Mouse (Mus musculus): ENCODE results near the gene Dnase2a. TPM values are rescaled to one million over a fixed set of nuclear protein-coding genes. Genes with fewer than 3 reads are reported as not detected.
A peak's percentile ranks its signal among the peaks of the same experiment; 100 is the strongest.
"Not testable (repeated sequence)": the region's sequence is repeated elsewhere in the genome, so short reads cannot be mapped to it uniquely, and the experiment has no call there.

Dnase2a gene
- polyA plus RNA-seq, 1 experiment from 2014 or later = 12.8 TPM

GRCm38 (mm10) chr8:84892993-84893708 lies 15.2 kb upstream of the Dnase2a start:
- Histone ChIP-seq H3K4me1 (replicated peaks) (peaks cover 16% of the 10 kb centered on the region), H3K9ac (replicated peaks) (peak overlapping the region; percentile 77), H3K4me2 (peak overlapping the region; percentile 86), H3K27ac (peak overlapping the region; percentile 50; the same call in 1 of the 2 replicates), H3K27me3 (no peaks in the 10 kb centered on the region), H3K4me3 (replicated peaks) (peak overlapping the region; percentile 71), H3K9me3 (no peaks in the 10 kb centered on the region), H3K36me3 (peaks cover 33% of the 10 kb centered on the region)
- WGBS = 11% methylated on average over 31 of the region's 31 CpGs
- ATAC-seq (ENCODE audit: insufficient number of reproducible peaks, insufficient read depth, low FRiP score, low TSS enrichment, low read depth) = peak; percentile 23; the same call in 1 of the 2 replicates

- Histone ChIP-seq H3K9me3 (no peaks in the 10 kb centered on the region), H3K27ac (peak within 1 kb of the TSS; percentile 50; the same call in 1 of the 2 replicates), H3K36me3 (peaks cover 28% of the 10 kb centered on the region), H3K9ac (replicated peaks) (peak within 1 kb of the TSS; percentile 77), H3K4me1 (replicated peaks) (peaks cover 16% of the 10 kb centered on the region), H3K4me2 (peak within 1 kb of the TSS; percentile 86), H3K4me3 (replicated peaks) (peak within 1 kb of the TSS; percentile 71), H3K27me3 (no peaks in the 10 kb centered on the region)
- WGBS = under 1% methylated on average over 11 of the region's 11 CpGs
- ATAC-seq (ENCODE audit: insufficient number of reproducible peaks, insufficient read depth, low FRiP score, low TSS enrichment, low read depth) = peak; percentile 97
Measured at GRCm38 (mm10) chr8:84893709-84894134, 14.6 kb upstream of the Dnase2a start, which contains the start of gene Gcdh. TSS of gene Gcdh (minus strand) at chr8:84893921.

DNA sequence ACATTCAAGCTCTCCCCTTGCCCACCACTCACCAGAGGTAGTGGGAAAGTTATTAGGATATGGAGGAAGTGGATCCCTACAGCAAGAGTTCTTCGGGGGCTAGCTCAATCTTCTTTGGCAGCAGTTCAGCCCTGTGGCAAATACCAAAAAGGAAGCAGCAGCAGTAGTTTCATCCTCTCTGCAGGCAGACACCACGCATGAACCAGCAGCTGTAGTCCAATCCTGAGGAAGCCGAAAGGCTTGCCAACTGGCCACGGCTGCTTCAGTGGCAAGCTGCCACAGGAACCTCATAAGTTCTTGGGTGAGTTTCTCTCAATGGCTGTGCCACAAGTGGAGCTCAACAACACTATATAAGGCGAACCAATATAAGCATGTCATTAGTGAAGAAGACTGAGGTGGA lies 12.4 kb upstream of the Dnase2a start:
- Histone ChIP-seq H3K36me3 (peaks cover 11% of the 10 kb centered on the region), H3K27ac (no peak overlapping the region), H3K27me3 (peaks cover 3% of the 10 kb centered on the region; the same call in 1 of the 2 replicates), H3K4me2 (no peak overlapping the region), H3K9ac (replicated peaks) (no peak overlapping the region), H3K4me1 (replicated peaks) (peaks cover 16% of the 10 kb centered on the region), H3K4me3 (replicated peaks) (no peak overlapping the region), H3K9me3 (no peaks in the 10 kb centered on the region)
- no peak for ATAC-seq (ENCODE audit: insufficient number of reproducible peaks, insufficient read depth, low FRiP score, low TSS enrichment, low read depth)
- WGBS = 86% methylated on average over 5 of the region's 5 CpGs

DNA sequence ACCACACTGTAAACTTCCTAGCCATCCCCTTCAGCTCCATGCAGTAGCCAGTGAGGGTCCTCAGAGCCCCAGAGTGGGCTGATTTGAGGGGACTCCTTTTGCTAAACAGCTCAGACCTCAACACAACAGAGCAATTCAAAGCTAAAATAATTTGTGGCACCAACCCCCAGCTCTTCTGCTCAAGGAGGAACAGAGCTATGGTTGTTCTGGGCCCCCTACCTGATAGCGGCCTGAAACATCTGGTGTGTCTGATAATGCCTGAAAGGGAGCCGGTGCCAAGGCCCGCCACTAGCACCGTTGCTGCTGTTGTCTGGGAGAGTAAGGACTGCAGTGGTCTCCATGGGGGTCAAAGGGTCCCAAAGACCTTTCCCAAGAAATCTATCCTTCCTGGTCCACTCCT lies 7.3 kb upstream of the Dnase2a start:
- Histone ChIP-seq H3K27me3 (peaks cover 14% of the 10 kb centered on the region), H3K4me1 (replicated peaks) (peaks cover 11% of the 10 kb centered on the region; the same call in 1 of the 2 replicates), H3K4me2 (no peak overlapping the region), H3K9me3 (no peaks in the 10 kb centered on the region), H3K4me3 (replicated peaks) (no peak overlapping the region), H3K27ac (no peak overlapping the region), H3K9ac (replicated peaks) (no peak overlapping the region), H3K36me3 (no peaks in the 10 kb centered on the region)
- no peak for ATAC-seq (ENCODE audit: insufficient number of reproducible peaks, insufficient read depth, low FRiP score, low TSS enrichment, low read depth)
- 69% methylated on average over 4 of the region's 4 CpGs for WGBS

DNA sequence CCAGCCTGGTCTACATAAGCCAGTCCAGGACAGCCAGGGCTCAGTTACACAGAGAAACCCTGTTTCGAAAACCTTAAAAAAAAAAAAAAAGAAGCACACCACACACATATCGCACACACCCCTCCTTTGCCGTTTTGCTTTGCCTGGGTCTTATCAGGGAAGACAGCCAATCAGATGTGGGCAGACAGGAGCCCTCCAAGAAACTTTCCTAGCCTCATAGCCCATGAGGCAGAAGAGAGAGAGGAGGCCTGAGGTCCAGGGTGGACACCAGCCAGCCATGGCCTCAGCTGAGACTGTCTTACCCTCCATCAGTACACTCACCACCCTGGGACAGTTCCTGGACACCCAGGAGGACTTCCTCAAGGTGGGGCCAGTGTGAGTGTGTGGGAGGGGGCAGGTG lies 6.6 kb upstream of the Dnase2a start, which contains the start of gene Klf1:
TSS of gene Klf1 (plus strand) at position 177 of the 400 bp plus-strand sequence.
- WGBS = 68% methylated on average over 3 of the region's 3 CpGs
- peak within 1 kb of the TSS; percentile 75 for H3K9ac ChIP-seq (replicated peaks)
- no peak for ATAC-seq (ENCODE audit: insufficient number of reproducible peaks, insufficient read depth, low FRiP score, low TSS enrichment, low read depth)
- H3K36me3 ChIP-seq = no peaks in the 10 kb centered on the region
- peak within 1 kb of the TSS; percentile 67 for H3K4me3 ChIP-seq (replicated peaks)
- peaks cover 11% of the 10 kb centered on the region; the same call in 1 of the 2 replicates for H3K4me1 ChIP-seq (replicated peaks)
- H3K9me3 ChIP-seq = no peaks in the 10 kb centered on the region
- H3K4me2 ChIP-seq = peak within 1 kb of the TSS; percentile 94
- H3K27ac ChIP-seq = peak within 1 kb of the TSS; percentile 80
- peaks cover 14% of the 10 kb centered on the region for H3K27me3 ChIP-seq

- Histone ChIP-seq H3K4me3 (replicated peaks) (peak overlapping the region; percentile 67), H3K27ac (peak overlapping the region; percentile 80), H3K9me3 (no peaks in the 10 kb centered on the region), H3K4me1 (replicated peaks) (peaks cover 11% of the 10 kb centered on the region; the same call in 1 of the 2 replicates), H3K27me3 (peaks cover 14% of the 10 kb centered on the region), H3K36me3 (no peaks in the 10 kb centered on the region), H3K9ac (replicated peaks) (peak overlapping the region; percentile 75), H3K4me2 (peak overlapping the region; percentile 94)
- no peak for ATAC-seq (ENCODE audit: insufficient number of reproducible peaks, insufficient read depth, low FRiP score, low TSS enrichment, low read depth)
- WGBS = 3% methylated on average over 24 of the region's 24 CpGs
Measured at GRCm38 (mm10) chr8:84902367-84902919, 5.9 kb upstream of the Dnase2a start.

- ATAC-seq (ENCODE audit: insufficient number of reproducible peaks, insufficient read depth, low FRiP score, low TSS enrichment, low read depth) = peak; percentile 85
- peak overlapping the region; percentile 67 for H3K4me3 ChIP-seq (replicated peaks)
- H3K27ac ChIP-seq = peak overlapping the region; percentile 80
- H3K27me3 ChIP-seq = peaks cover 14% of the 10 kb centered on the region
- H3K9me3 ChIP-seq = no peaks in the 10 kb centered on the region
- H3K9ac ChIP-seq (replicated peaks) = peak overlapping the region; percentile 75
- H3K36me3 ChIP-seq = no peaks in the 10 kb centered on the region
- WGBS = under 1% methylated on average over 68 of the region's 68 CpGs
- H3K4me2 ChIP-seq = peak overlapping the region; percentile 94
- peaks cover 11% of the 10 kb centered on the region; the same call in 1 of the 2 replicates for H3K4me1 ChIP-seq (replicated peaks)
Measured at GRCm38 (mm10) chr8:84902920-84903661, 5.3 kb upstream of the Dnase2a start.

DNA sequence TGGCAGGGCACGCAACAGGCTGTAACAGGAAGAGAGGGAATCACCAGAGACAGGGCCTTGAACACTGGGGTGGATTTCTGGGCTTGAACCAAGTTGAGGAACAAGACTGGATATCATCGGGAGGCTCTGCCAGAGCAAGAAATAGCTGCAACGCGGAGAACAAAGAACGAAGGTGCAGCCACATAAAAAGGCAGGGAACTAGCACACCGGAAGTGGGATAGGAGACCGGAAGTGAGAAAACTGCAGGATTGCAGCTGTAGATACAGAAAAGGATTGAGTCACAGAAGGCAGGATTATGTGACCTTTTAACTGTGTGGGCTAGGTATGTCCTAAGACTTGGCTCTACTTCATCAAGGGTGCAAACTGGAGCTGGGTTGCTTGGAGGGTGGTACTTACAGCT lies 4.0 kb upstream of the Dnase2a start:
- Histone ChIP-seq H3K27ac (no peak overlapping the region), H3K27me3 (peaks cover 19% of the 10 kb centered on the region), H3K4me2 (no peak overlapping the region), H3K9me3 (no peaks in the 10 kb centered on the region), H3K4me3 (replicated peaks) (no peak overlapping the region), H3K4me1 (replicated peaks) (peaks cover 18% of the 10 kb centered on the region), H3K36me3 (no peaks in the 10 kb centered on the region), H3K9ac (replicated peaks) (no peak overlapping the region)
- no peak for ATAC-seq (ENCODE audit: insufficient number of reproducible peaks, insufficient read depth, low FRiP score, low TSS enrichment, low read depth)
- WGBS = 88% methylated on average over 7 of the region's 7 CpGs

DNA sequence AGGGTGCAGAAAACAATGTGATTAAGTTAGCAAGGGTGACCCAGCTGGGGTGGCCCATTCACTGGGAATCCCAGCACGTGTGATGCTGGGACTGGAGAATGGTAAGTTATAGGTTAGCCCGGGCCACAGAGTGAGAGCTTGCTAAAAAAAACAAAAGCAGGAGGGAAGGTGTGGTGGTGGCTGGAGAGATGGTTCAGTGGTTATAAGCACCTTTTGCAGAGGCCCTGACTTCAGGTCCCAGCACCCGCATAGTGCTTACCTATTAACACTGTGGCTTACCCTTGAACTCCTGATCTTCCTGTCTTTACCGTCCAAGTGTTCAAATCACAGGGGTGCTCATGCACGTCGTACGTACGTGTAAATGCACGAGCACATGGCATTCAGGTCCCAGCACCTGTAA lies 1.3 kb upstream of the Dnase2a start:
- peaks cover 34% of the 10 kb centered on the region for H3K27me3 ChIP-seq
- H3K36me3 ChIP-seq = peaks cover 4% of the 10 kb centered on the region; the same call in 1 of the 2 replicates
- WGBS = 95% methylated on average over 9 of the region's 9 CpGs
- H3K9me3 ChIP-seq = no peaks in the 10 kb centered on the region
- H3K4me2 ChIP-seq = no peak overlapping the region
- peaks cover 25% of the 10 kb centered on the region for H3K4me1 ChIP-seq (replicated peaks)
- no peak overlapping the region for H3K9ac ChIP-seq (replicated peaks)
- H3K27ac ChIP-seq = no peak overlapping the region
- no peak overlapping the region for H3K4me3 ChIP-seq (replicated peaks)
- no peak for ATAC-seq (ENCODE audit: insufficient number of reproducible peaks, insufficient read depth, low FRiP score, low TSS enrichment, low read depth)

GRCm38 (mm10) chr8:84907493-84907892 lies 867 bp upstream of the Dnase2a start:
- H3K4me2 ChIP-seq = no peak overlapping the region
- H3K9me3 ChIP-seq = no peaks in the 10 kb centered on the region
- H3K36me3 ChIP-seq = peaks cover 4% of the 10 kb centered on the region; the same call in 1 of the 2 replicates
- no peak overlapping the region for H3K4me3 ChIP-seq (replicated peaks)
- no peak overlapping the region for H3K27ac ChIP-seq
- ATAC-seq (ENCODE audit: insufficient number of reproducible peaks, insufficient read depth, low FRiP score, low TSS enrichment, low read depth) = no peak
- H3K9ac ChIP-seq (replicated peaks) = no peak overlapping the region
- peaks cover 37% of the 10 kb centered on the region for H3K27me3 ChIP-seq
- peaks cover 24% of the 10 kb centered on the region for H3K4me1 ChIP-seq (replicated peaks)
- 83% methylated on average over 8 of the region's 8 CpGs for WGBS

- 25% methylated on average over 7 of the region's 7 CpGs for WGBS
- not testable (repeated sequence) for H3K27ac ChIP-seq; H3K9ac ChIP-seq (replicated peaks); H3K9me3 ChIP-seq; ATAC-seq (ENCODE audit: insufficient number of reproducible peaks, insufficient read depth, low FRiP score, low TSS enrichment, low read depth); H3K36me3 ChIP-seq
- peak overlapping the region; percentile 58 for H3K4me3 ChIP-seq (replicated peaks)
- H3K4me1 ChIP-seq (replicated peaks) = peaks cover 27% of the 10 kb centered on the region
- H3K4me2 ChIP-seq = peak overlapping the region; percentile 80
- peaks cover 42% of the 10 kb centered on the region for H3K27me3 ChIP-seq
Measured at GRCm38 (mm10) chr8:84907979-84908378, 381 bp upstream of the Dnase2a start.
